Mouse (Mus musculus) midbrain, embryonic 14.5 days (tissue): Measurements from ENCODE around the gene Gtf2f1. TPM values are rescaled to one million over a fixed set of nuclear protein-coding genes. Genes with fewer than 3 reads are reported as not detected.

Experiments
- ATAC-seq: fragments of 200-750 bp; cut with Nextera tagmentation; 2 replicates; pipeline ENCODE4 v1.8.0; 2017; ENCODE audit warnings: moderate number of reproducible peaks, moderate library complexity; ENCODE audit not compliant: low FRiP score, low TSS enrichment
- DNase-seq: peaks from one replicate; pipeline ENCODE4 v3.0.0-alpha.2; 2015
- H3K27ac ChIP-seq: fragments of 300-500 bp; sonication (generic); replicated peaks from 2 replicates; pipeline ENCODE4 v1.5.1; 2014; ENCODE audit warnings: mild to moderate bottlenecking, low read depth, low read length, moderate library complexity
- H3K27me3 ChIP-seq: fragments of 300-500 bp; sonication (generic); 2 replicates; pipeline ENCODE4 v1.6.1; 2014; ENCODE audit warnings: low read length, control low read depth, mixed read lengths; ENCODE audit not compliant: control insufficient read depth, insufficient read depth
- H3K36me3 ChIP-seq: fragments of 300-500 bp; sonication (generic); 2 replicates; pipeline ENCODE4 v1.6.1; 2014; ENCODE audit warnings: low read length, control low read depth; ENCODE audit not compliant: control insufficient read depth, insufficient read depth
- H3K4me1 ChIP-seq: fragments of 300-500 bp; sonication (generic); 2 replicates; pipeline ENCODE4 v1.6.1; 2014; ENCODE audit warnings: mild to moderate bottlenecking, antibody characterized with exemption, low read length, control low read depth; ENCODE audit not compliant: control insufficient read depth, insufficient read depth
- H3K4me2 ChIP-seq: fragments of 300-500 bp; sonication (generic); 2 replicates; pipeline ENCODE4 v1.6.1; 2014; ENCODE audit warnings: mild to moderate bottlenecking, low read length, moderate library complexity
- H3K4me3 ChIP-seq: fragments of 300-500 bp; sonication (generic); replicated peaks from 2 replicates; pipeline ENCODE4 v1.5.1; 2014; ENCODE audit warnings: low read depth, low read length
- H3K9ac ChIP-seq: fragments of 300-500 bp; sonication (generic); replicated peaks from 2 replicates; pipeline ENCODE4 v1.6.1; 2014; ENCODE audit warnings: mild to moderate bottlenecking, low read length, moderate library complexity
- H3K9me3 ChIP-seq: fragments of 300-500 bp; sonication (generic); 2 replicates; pipeline ENCODE4 v1.6.1; 2016; ENCODE audit warnings: low read length, control low read depth, mixed read lengths; ENCODE audit not compliant: control insufficient read depth
- WGBS: fragments of 180-500 bp; shearing (Covaris S2); extraction: QIAGEN DNeasy Blood & Tissue Kit; methylation state at CpG from one replicate; pipeline ENCODE4 v1.1.7; 2014; 5-methylcytosine and 5-hydroxymethylcytosine counted together
- polyA plus RNA-seq: library from polyadenylated mRNA; unstranded; fragments of >200 nt; fragmentation: Nextera tagmentation; extraction: Ambion mirVana; gene quantifications from 2 replicates; pipeline ENCODE4 v1.2.1, GENCODE M21; 2014

The Gtf2f1 gene
- polyA plus RNA-seq, 1 experiment from 2014 or later: 63.7 TPM

- Histone ChIP-seq H3K36me3 (peaks cover 40% of the 10 kb centered on the region), H3K27ac (no peak overlapping the region), H3K9ac (no peak overlapping the region), H3K4me1 (no peaks in the 10 kb centered on the region), H3K4me2 (no peak overlapping the region), H3K4me3 (no peak overlapping the region), H3K27me3 (no peaks in the 10 kb centered on the region), H3K9me3 (no peaks in the 10 kb centered on the region)
- no peak for ATAC-seq
- DNase-seq: no peak
- WGBS: 89% methylated on average over 2 of the region's 2 CpGs
Measured at GRCm38 (mm10) chr17:57019693-57020092, 8.6 kb upstream of the Gtf2f1 start.

DNA sequence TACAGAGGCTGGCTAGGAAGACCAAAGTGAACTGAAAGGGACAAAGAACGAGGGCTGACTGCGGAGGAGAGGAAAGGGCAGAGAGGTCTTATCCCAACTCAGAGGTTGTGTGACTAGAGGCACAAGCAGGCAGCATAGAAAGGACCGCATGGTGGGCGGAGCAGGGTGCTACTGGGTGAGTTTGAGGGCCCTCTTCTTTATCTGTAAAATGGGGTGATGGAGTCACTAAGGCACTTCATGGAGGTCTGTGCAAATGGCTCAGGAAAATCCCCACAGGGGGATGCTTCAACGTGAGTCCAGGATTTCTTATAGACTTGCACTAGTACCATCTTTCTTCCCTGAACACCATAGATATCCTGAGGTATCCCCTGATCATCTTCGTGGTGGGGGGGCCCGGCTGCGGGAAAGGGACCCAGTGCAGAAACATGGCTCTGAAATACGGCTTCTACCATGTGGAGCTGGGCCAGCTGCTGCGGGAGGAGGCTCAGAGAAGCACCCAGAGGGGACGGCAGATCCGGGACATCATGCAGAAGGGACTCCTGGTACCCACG, 1.2 kb upstream of the Gtf2f1 start:
- DNase-seq (no peak), ATAC-seq (no peak)
- 76% methylated on average over 13 of the region's 13 CpGs for WGBS
- Histone ChIP-seq H3K9ac (no peak overlapping the region; the same call in 1 of the 2 replicates), H3K27ac (peak overlapping the region; percentile 96), H3K4me3 (peak overlapping the region; percentile 72), H3K9me3 (no peaks in the 10 kb centered on the region), H3K36me3 (peaks cover 14% of the 10 kb centered on the region), H3K4me2 (peak overlapping the region; percentile 84), H3K4me1 (peaks cover 16% of the 10 kb centered on the region), H3K27me3 (no peaks in the 10 kb centered on the region)

- Histone ChIP-seq H3K27ac (peak overlapping the region; percentile 56; the same call in 1 of the 2 replicates), H3K9me3 (no peaks in the 10 kb centered on the region), H3K4me1 (peaks cover 16% of the 10 kb centered on the region), H3K36me3 (peaks cover 29% of the 10 kb centered on the region), H3K4me3 (peak overlapping the region; percentile 72), H3K4me2 (peak overlapping the region; percentile 92), H3K9ac (peak overlapping the region; percentile 73), H3K27me3 (no peaks in the 10 kb centered on the region)
- DNase-seq (no peak), ATAC-seq (peak; percentile 56)
- whole genome bisulfite sequencing: under 1% methylated on average over 19 of the region's 19 CpGs
Measured at GRCm38 (mm10) chr17:57010911-57011235, 215 bp downstream of the Gtf2f1 start.

- no peak overlapping the region for H3K9ac ChIP-seq
- DNase-seq: peak; percentile 33
- no peaks in the 10 kb centered on the region for H3K27me3 ChIP-seq
- 94% methylated on average over 13 of the region's 13 CpGs for WGBS
- no peak overlapping the region for H3K4me2 ChIP-seq
- H3K9me3 ChIP-seq: no peaks in the 10 kb centered on the region
- no peak overlapping the region for H3K4me3 ChIP-seq
- H3K36me3 ChIP-seq: peaks cover 63% of the 10 kb centered on the region
- no peak overlapping the region for H3K27ac ChIP-seq
- H3K4me1 ChIP-seq: peaks cover 13% of the 10 kb centered on the region
- ATAC-seq: no peak
Measured at GRCm38 (mm10) chr17:57007137-57007905, 3.8 kb downstream of the Gtf2f1 start.

DNA sequence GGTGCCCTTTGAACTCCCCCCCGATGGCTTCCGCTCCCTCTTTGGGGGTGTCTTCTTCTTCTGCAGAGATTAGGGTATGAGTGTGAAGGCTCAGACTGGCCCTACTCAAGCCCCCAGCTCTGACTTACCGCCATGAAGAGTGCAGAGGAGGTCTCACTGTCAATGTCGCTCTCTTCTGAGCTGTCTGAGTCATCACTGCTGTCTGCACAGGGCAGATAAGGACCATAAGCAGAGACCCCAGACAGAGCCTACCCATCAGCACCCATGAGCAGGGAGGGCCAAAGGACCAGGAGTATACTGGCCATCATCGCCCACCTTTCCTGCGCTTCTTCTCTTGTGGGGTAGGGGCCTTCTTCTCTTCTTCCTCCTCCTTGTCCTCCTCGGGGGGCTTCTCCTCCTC, 7.1 kb downstream of the Gtf2f1 start:
- Histone ChIP-seq H3K4me1 (no peaks in the 10 kb centered on the region), H3K36me3 (peaks cover 80% of the 10 kb centered on the region), H3K27me3 (no peaks in the 10 kb centered on the region), H3K9ac (no peak overlapping the region), H3K4me2 (no peak overlapping the region), H3K4me3 (no peak overlapping the region), H3K27ac (no peak overlapping the region), H3K9me3 (no peaks in the 10 kb centered on the region)
- ATAC-seq: no peak
- 91% methylated on average over 7 of the region's 7 CpGs for WGBS
- no peak for DNase-seq

DNA sequence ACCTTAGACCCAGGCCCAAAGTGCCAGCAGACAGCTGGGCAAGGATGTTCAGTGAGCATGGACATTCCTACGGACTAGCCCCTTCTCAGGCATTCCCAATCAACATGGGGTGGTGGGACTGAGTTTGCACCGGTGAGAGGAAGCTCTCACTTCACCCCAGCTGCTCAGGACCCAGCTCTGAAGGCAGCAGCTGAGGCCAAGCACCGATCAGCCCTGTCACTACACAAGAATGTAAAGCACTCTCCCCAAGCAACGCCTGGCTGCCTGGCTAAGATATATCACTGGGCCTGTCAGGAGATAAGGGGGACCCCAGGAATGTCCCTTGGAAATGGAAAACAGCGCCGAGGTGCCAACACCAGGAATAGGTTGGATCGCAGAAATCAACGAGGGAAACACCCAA, 9.9 kb downstream of the Gtf2f1 start:
- no peak overlapping the region for H3K4me2 ChIP-seq
- 80% methylated on average over 8 of the region's 8 CpGs for WGBS
- no peak overlapping the region for H3K4me3 ChIP-seq
- H3K27ac ChIP-seq: no peak overlapping the region
- DNase-seq: no peak
- ATAC-seq: no peak
- H3K36me3 ChIP-seq: peaks cover 60% of the 10 kb centered on the region
- H3K9me3 ChIP-seq: no peaks in the 10 kb centered on the region
- H3K4me1 ChIP-seq: peaks cover 9% of the 10 kb centered on the region; the same call in 1 of the 2 replicates
- H3K27me3 ChIP-seq: no peaks in the 10 kb centered on the region
- no peak overlapping the region for H3K9ac ChIP-seq

DNA sequence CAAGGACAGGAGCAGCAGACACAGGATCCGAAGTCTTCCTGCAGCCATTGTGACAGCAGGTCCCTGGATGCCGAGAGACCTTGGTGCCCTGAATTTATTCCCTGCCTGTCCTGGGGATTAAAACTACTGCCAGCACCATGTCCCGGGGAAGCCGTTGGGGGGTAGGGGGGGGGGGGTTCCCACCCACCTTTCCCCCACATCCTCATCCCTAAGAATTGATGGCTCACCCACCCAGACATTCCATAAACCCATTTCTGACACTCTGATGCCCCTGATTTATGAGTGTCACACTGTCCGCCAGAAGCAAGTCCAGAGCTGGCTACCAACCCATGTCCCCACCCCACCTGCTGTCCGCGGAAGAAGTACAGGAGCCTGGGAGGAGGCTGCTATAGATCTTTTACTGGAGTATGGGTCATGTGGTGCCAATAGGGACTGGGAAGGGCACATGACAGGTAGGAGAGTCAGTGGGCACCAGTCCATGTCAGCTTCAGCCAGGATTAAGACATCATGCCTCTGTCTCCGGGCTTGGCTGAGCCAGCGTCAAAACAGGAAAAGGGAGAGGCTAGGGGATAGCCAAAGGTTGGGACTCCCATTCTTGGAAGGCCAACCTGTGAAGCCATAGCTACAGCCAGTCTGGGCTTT, 11.0 kb downstream of the Gtf2f1 start, which contains the start of gene Pspn:
TSS of gene Pspn (minus strand) at position 51 of the 642 bp plus-strand sequence.
- Histone ChIP-seq H3K4me1 (peaks cover 9% of the 10 kb centered on the region; the same call in 1 of the 2 replicates), H3K27me3 (no peaks in the 10 kb centered on the region), H3K36me3 (peaks cover 60% of the 10 kb centered on the region), H3K27ac (no peak within 1 kb of the TSS), H3K9ac (no peak within 1 kb of the TSS), H3K4me2 (no peak within 1 kb of the TSS), H3K4me3 (no peak within 1 kb of the TSS), H3K9me3 (no peaks in the 10 kb centered on the region)
- no peak for ATAC-seq
- WGBS: 82% methylated on average over 9 of the region's 9 CpGs
- no peak for DNase-seq

GRCm38 (mm10) chr17:56999414-56999813, 11.7 kb downstream of the Gtf2f1 start:
- ATAC-seq (no peak), DNase-seq (no peak)
- no peaks in the 10 kb centered on the region for H3K27me3 ChIP-seq
- peaks cover 60% of the 10 kb centered on the region for H3K36me3 ChIP-seq
- H3K4me3 ChIP-seq: no peak overlapping the region
- no peaks in the 10 kb centered on the region for H3K9me3 ChIP-seq
- H3K4me1 ChIP-seq: peaks cover 9% of the 10 kb centered on the region; the same call in 1 of the 2 replicates
- no peak overlapping the region for H3K27ac ChIP-seq
- no peak overlapping the region for H3K4me2 ChIP-seq
- 93% methylated on average over 9 of the region's 9 CpGs for WGBS
- no peak overlapping the region for H3K9ac ChIP-seq
